Mouse (Mus musculus) left cerebral cortex, postnatal 14 days (tissue): ENCODE results near the gene Intu. TPM values are rescaled to one million over a fixed set of nuclear protein-coding genes. Genes with fewer than 3 reads are reported as not detected.

Experiments used
- DNase-seq, 2 experiments: peaks; one replicate each; pipeline ENCODE4 v3.0.0; 2021 to 2022; ENCODE audit warnings: low spot score in 2 of 2, mixed read lengths in 1 of 2
- intact Hi-C: fragments of 180-260 bp; cut with DNase I; formaldehyde crosslinking; loops from one replicate; pipeline ENCODE4 v1.15.1; 2025
- total RNA-seq, 2 experiments: library from RNA; stranded (reverse); gene quantifications; 2 replicates each; pipeline ENCODE4 v1.2.3; 2021

Gene Intu
- total RNA-seq, 2 experiments from 2014 or later, result 4.9 to 5.6 TPM

GRCm38 (mm10) chr3:40669395-40669794, 138.3 kb downstream of the Intu start:
- intact Hi-C loops, result no loop called here
- DNase-seq, result no peak

GRCm38 (mm10) chr3:40673515-40673914, 142.4 kb downstream of the Intu start:
- no peak for DNase-seq
- intact Hi-C loops, result no loop called here

GRCm38 (mm10) chr3:40674873-40675405, 143.9 kb downstream of the Intu start:
- intact Hi-C loops, result no loop called here

GRCm38 (mm10) chr3:40678856-40679255, 147.8 kb downstream of the Intu start:
- intact Hi-C loops, result no loop called here
- DNase-seq, result no peak

More at GRCm38 (mm10) chr3:40674873-40675405, 143.9 kb downstream of the Intu start:
- DNase-seq, result no peak

- intact Hi-C loops, result no loop called here
- DNase-seq, result no peak
Observed at GRCm38 (mm10) chr3:40682404-40682803, 151.3 kb downstream of the Intu start.

GRCm38 (mm10) chr3:40683171-40683570, 152.1 kb downstream of the Intu start:
- intact Hi-C loops, result no loop called here

GRCm38 (mm10) chr3:40685855-40686515, 154.9 kb downstream of the Intu start:
- DNase-seq, result peak in 1 of 2 experiments; percentile 32
- intact Hi-C loops, result no loop called here

More at GRCm38 (mm10) chr3:40683171-40683570, 152.1 kb downstream of the Intu start:
- no peak for DNase-seq

GRCm38 (mm10) chr3:40686836-40687235, 155.8 kb downstream of the Intu start:
- intact Hi-C loops, result no loop called here
- no peak for DNase-seq

GRCm38 (mm10) chr3:40687588-40687987, 156.5 kb downstream of the Intu start:
- DNase-seq, result no peak
- intact Hi-C loops, result no loop called here

GRCm38 (mm10) chr3:40691566-40691965, 160.5 kb downstream of the Intu start:
- intact Hi-C loops, result no loop called here
- DNase-seq, result no peak

GRCm38 (mm10) chr3:40693435-40693834, 162.3 kb downstream of the Intu start:
- peak; percentile 8 to 22 for DNase-seq
- intact Hi-C loops, result no loop called here

GRCm38 (mm10) chr3:40693960-40694359, 162.9 kb downstream of the Intu start:
- intact Hi-C loops, result no loop called here
- peak in 1 of 2 experiments; percentile 49 for DNase-seq

GRCm38 (mm10) chr3:40694438-40694837, 163.4 kb downstream of the Intu start:
- intact Hi-C loops, result no loop called here
- peak in 1 of 2 experiments; percentile 14 for DNase-seq

GRCm38 (mm10) chr3:40695162-40695561, 164.1 kb downstream of the Intu start:
- intact Hi-C loops, result no loop called here
- no peak for DNase-seq

GRCm38 (mm10) chr3:40698834-40699233, 167.7 kb downstream of the Intu start:
- no peak for DNase-seq
- intact Hi-C loops, result no loop called here

- intact Hi-C loops, result no loop called here
- DNase-seq, result no peak
Observed at GRCm38 (mm10) chr3:40704816-40705430, 173.8 kb downstream of the Intu start.

GRCm38 (mm10) chr3:40708655-40709054, 177.6 kb downstream of the Intu start, which contains the start of gene Slc25a31:
TSS of gene Slc25a31 (plus strand) at chr3:40708855.
- DNase-seq, result no peak
- intact Hi-C loops, result no loop called here

- intact Hi-C loops, result no loop called here
- DNase-seq, result no peak
Observed at GRCm38 (mm10) chr3:40716056-40716455, 185.0 kb downstream of the Intu start.

- no peak for DNase-seq
- intact Hi-C loops, result no loop called here
Observed at GRCm38 (mm10) chr3:40719022-40719421, 187.9 kb downstream of the Intu start.

GRCm38 (mm10) chr3:40738381-40738912, 207.4 kb downstream of the Intu start:
- no peak for DNase-seq
- intact Hi-C loops, result no loop called here
